Mouse (Mus musculus): ENCODE measurements at regions not wholly inside any gene's neighbourhood (a gene's known extent, or its start where the extent isn't known, plus 50 kb on each side); places are given as distances from the start of the nearest gene placed in this dataset.
A peak's percentile ranks its signal among the peaks of the same experiment; 100 is the strongest.

- no peaks in the 10 kb centered on the region for H3K36me3 ChIP-seq (ENCODE audit: control insufficient read depth, insufficient read depth, low read length)
- no peak overlapping the region for H3K4me3 ChIP-seq (replicated peaks; ENCODE audit: low read depth, low read length)
- no peak overlapping the region for H3K4me2 ChIP-seq (ENCODE audit: low read length)
- no peaks in the 10 kb centered on the region for H3K27me3 ChIP-seq (ENCODE audit: control insufficient read depth, insufficient read depth, low read length)
- H3K27ac ChIP-seq (replicated peaks; ENCODE audit: low read depth, low read length) = no peak overlapping the region
- no peak for DNase-seq
- ATAC-seq (ENCODE audit: low FRiP score, low TSS enrichment) = no peak
- no peak overlapping the region for H3K9ac ChIP-seq (replicated peaks; ENCODE audit: low read length)
- no peaks in the 10 kb centered on the region for H3K9me3 ChIP-seq (ENCODE audit: control insufficient read depth, low read length)
- WGBS = 86% methylated on average over 7 of the region's 7 CpGs
- H3K4me1 ChIP-seq (ENCODE audit: control insufficient read depth, insufficient read depth, low read length) = peaks cover 4% of the 10 kb centered on the region
These were observed 74.3 kb downstream of the Gp2 start for GRCm38 (mm10) chr7:119384670-119385241.

GRCm38 (mm10) chr7:119379935-119380334, 79.2 kb downstream of the Gp2 start:
- Histone ChIP-seq H3K27me3 (ENCODE audit: control insufficient read depth, insufficient read depth, low read length) (no peaks in the 10 kb centered on the region), H3K4me3 (replicated peaks; ENCODE audit: low read depth, low read length) (no peak overlapping the region), H3K9me3 (ENCODE audit: control insufficient read depth, low read length) (no peaks in the 10 kb centered on the region), H3K4me2 (ENCODE audit: low read length) (no peak overlapping the region), H3K9ac (replicated peaks; ENCODE audit: low read length) (no peak overlapping the region), H3K4me1 (ENCODE audit: control insufficient read depth, insufficient read depth, low read length) (peaks cover 9% of the 10 kb centered on the region), H3K27ac (replicated peaks; ENCODE audit: low read depth, low read length) (peak overlapping the region; percentile 46; the same call in 1 of the 2 replicates), H3K36me3 (ENCODE audit: control insufficient read depth, insufficient read depth, low read length) (no peaks in the 10 kb centered on the region)
- 13% methylated on average over 3 of the region's 3 CpGs for WGBS
- peak; percentile 78; the same call in 1 of the 2 replicates for ATAC-seq (ENCODE audit: low FRiP score, low TSS enrichment)
- DNase-seq = peak; percentile 81

GRCm38 (mm10) chr7:119364268-119364596, 94.9 kb downstream of the Gp2 start:
- WGBS = 26% methylated on average over 1 of the region's 1 CpGs
- Histone ChIP-seq H3K9ac (replicated peaks; ENCODE audit: low read length) (no peak overlapping the region), H3K4me2 (ENCODE audit: low read length) (no peak overlapping the region; the same call in 1 of the 2 replicates), H3K4me1 (ENCODE audit: control insufficient read depth, insufficient read depth, low read length) (peaks cover 25% of the 10 kb centered on the region), H3K27ac (replicated peaks; ENCODE audit: low read depth, low read length) (peak overlapping the region; percentile 74), H3K27me3 (ENCODE audit: control insufficient read depth, insufficient read depth, low read length) (no peaks in the 10 kb centered on the region), H3K4me3 (replicated peaks; ENCODE audit: low read depth, low read length) (no peak overlapping the region), H3K9me3 (ENCODE audit: control insufficient read depth, low read length) (no peaks in the 10 kb centered on the region), H3K36me3 (ENCODE audit: control insufficient read depth, insufficient read depth, low read length) (no peaks in the 10 kb centered on the region)
- DNase-seq (no peak), ATAC-seq (ENCODE audit: low FRiP score, low TSS enrichment) (no peak)

GRCm38 (mm10) chr7:119363552-119364267, 95.4 kb downstream of the Gp2 start:
- H3K27ac ChIP-seq (replicated peaks; ENCODE audit: low read depth, low read length) = peak overlapping the region; percentile 74
- no peaks in the 10 kb centered on the region for H3K9me3 ChIP-seq (ENCODE audit: control insufficient read depth, low read length)
- no peaks in the 10 kb centered on the region for H3K36me3 ChIP-seq (ENCODE audit: control insufficient read depth, insufficient read depth, low read length)
- peak overlapping the region; percentile 3; the same call in 1 of the 2 replicates for H3K4me2 ChIP-seq (ENCODE audit: low read length)
- ATAC-seq (ENCODE audit: low FRiP score, low TSS enrichment) = peak; percentile 84
- no peak overlapping the region for H3K9ac ChIP-seq (replicated peaks; ENCODE audit: low read length)
- 29% methylated on average over 5 of the region's 5 CpGs for WGBS
- H3K27me3 ChIP-seq (ENCODE audit: control insufficient read depth, insufficient read depth, low read length) = no peaks in the 10 kb centered on the region
- peak; percentile 83 for DNase-seq
- H3K4me3 ChIP-seq (replicated peaks; ENCODE audit: low read depth, low read length) = no peak overlapping the region
- H3K4me1 ChIP-seq (ENCODE audit: control insufficient read depth, insufficient read depth, low read length) = peaks cover 25% of the 10 kb centered on the region

GRCm38 (mm10) chr7:119357338-119357737, 101.7 kb downstream of the Gp2 start:
- H3K27ac ChIP-seq (replicated peaks; ENCODE audit: low read depth, low read length) = peak overlapping the region; percentile 52
- WGBS = 64% methylated on average over 3 of the region's 3 CpGs
- ATAC-seq (ENCODE audit: low FRiP score, low TSS enrichment) (no peak), DNase-seq (peak; percentile 22)
- no peaks in the 10 kb centered on the region for H3K9me3 ChIP-seq (ENCODE audit: control insufficient read depth, low read length)
- H3K27me3 ChIP-seq (ENCODE audit: control insufficient read depth, insufficient read depth, low read length) = no peaks in the 10 kb centered on the region
- H3K36me3 ChIP-seq (ENCODE audit: control insufficient read depth, insufficient read depth, low read length) = no peaks in the 10 kb centered on the region
- no peak overlapping the region for H3K4me2 ChIP-seq (ENCODE audit: low read length)
- H3K9ac ChIP-seq (replicated peaks; ENCODE audit: low read length) = no peak overlapping the region
- no peaks in the 10 kb centered on the region for H3K4me1 ChIP-seq (ENCODE audit: control insufficient read depth, insufficient read depth, low read length)
- H3K4me3 ChIP-seq (replicated peaks; ENCODE audit: low read depth, low read length) = no peak overlapping the region

- no peak overlapping the region for H3K9ac ChIP-seq (replicated peaks; ENCODE audit: low read length)
- DNase-seq (no peak), ATAC-seq (ENCODE audit: low FRiP score, low TSS enrichment) (no peak)
- H3K4me2 ChIP-seq (ENCODE audit: low read length) = no peak overlapping the region
- no peak overlapping the region for H3K27ac ChIP-seq (replicated peaks; ENCODE audit: low read depth, low read length)
- H3K36me3 ChIP-seq (ENCODE audit: control insufficient read depth, insufficient read depth, low read length) = no peaks in the 10 kb centered on the region
- no peaks in the 10 kb centered on the region for H3K9me3 ChIP-seq (ENCODE audit: control insufficient read depth, low read length)
- no peaks in the 10 kb centered on the region for H3K4me1 ChIP-seq (ENCODE audit: control insufficient read depth, insufficient read depth, low read length)
- no peaks in the 10 kb centered on the region for H3K27me3 ChIP-seq (ENCODE audit: control insufficient read depth, insufficient read depth, low read length)
- no peak overlapping the region for H3K4me3 ChIP-seq (replicated peaks; ENCODE audit: low read depth, low read length)
These were observed 102.8 kb downstream of the Gp2 start for GRCm38 (mm10) chr7:119356251-119356650.

GRCm38 (mm10) chr7:119352571-119352970, 106.5 kb downstream of the Gp2 start:
- Histone ChIP-seq H3K27ac (replicated peaks; ENCODE audit: low read depth, low read length) (no peak overlapping the region), H3K4me2 (ENCODE audit: low read length) (no peak overlapping the region), H3K36me3 (ENCODE audit: control insufficient read depth, insufficient read depth, low read length) (no peaks in the 10 kb centered on the region), H3K27me3 (ENCODE audit: control insufficient read depth, insufficient read depth, low read length) (no peaks in the 10 kb centered on the region), H3K9me3 (ENCODE audit: control insufficient read depth, low read length) (no peaks in the 10 kb centered on the region), H3K4me3 (replicated peaks; ENCODE audit: low read depth, low read length) (no peak overlapping the region), H3K9ac (replicated peaks; ENCODE audit: low read length) (no peak overlapping the region), H3K4me1 (ENCODE audit: control insufficient read depth, insufficient read depth, low read length) (no peaks in the 10 kb centered on the region)
- ATAC-seq (ENCODE audit: low FRiP score, low TSS enrichment) = no peak
- no peak for DNase-seq
- 91% methylated on average over 12 of the region's 12 CpGs for WGBS

GRCm38 (mm10) chr7:119350641-119351040, 108.4 kb downstream of the Gp2 start:
- H3K27ac ChIP-seq (replicated peaks; ENCODE audit: low read depth, low read length) = no peak overlapping the region
- H3K36me3 ChIP-seq (ENCODE audit: control insufficient read depth, insufficient read depth, low read length) = no peaks in the 10 kb centered on the region
- H3K4me1 ChIP-seq (ENCODE audit: control insufficient read depth, insufficient read depth, low read length) = no peaks in the 10 kb centered on the region
- no peaks in the 10 kb centered on the region for H3K9me3 ChIP-seq (ENCODE audit: control insufficient read depth, low read length)
- H3K27me3 ChIP-seq (ENCODE audit: control insufficient read depth, insufficient read depth, low read length) = no peaks in the 10 kb centered on the region
- H3K4me2 ChIP-seq (ENCODE audit: low read length) = no peak overlapping the region
- no peak overlapping the region for H3K9ac ChIP-seq (replicated peaks; ENCODE audit: low read length)
- WGBS = 94% methylated on average over 1 of the region's 1 CpGs
- ATAC-seq (ENCODE audit: low FRiP score, low TSS enrichment) (no peak), DNase-seq (no peak)
- H3K4me3 ChIP-seq (replicated peaks; ENCODE audit: low read depth, low read length) = no peak overlapping the region

- no peak overlapping the region for H3K4me3 ChIP-seq (replicated peaks; ENCODE audit: low read depth, low read length)
- H3K9ac ChIP-seq (replicated peaks; ENCODE audit: low read length) = no peak overlapping the region
- H3K27me3 ChIP-seq (ENCODE audit: control insufficient read depth, insufficient read depth, low read length) = no peaks in the 10 kb centered on the region
- no peaks in the 10 kb centered on the region for H3K36me3 ChIP-seq (ENCODE audit: control insufficient read depth, insufficient read depth, low read length)
- WGBS = 81% methylated on average over 1 of the region's 1 CpGs
- H3K4me2 ChIP-seq (ENCODE audit: low read length) = no peak overlapping the region
- no peaks in the 10 kb centered on the region for H3K9me3 ChIP-seq (ENCODE audit: control insufficient read depth, low read length)
- no peaks in the 10 kb centered on the region for H3K4me1 ChIP-seq (ENCODE audit: control insufficient read depth, insufficient read depth, low read length)
- DNase-seq (no peak), ATAC-seq (ENCODE audit: low FRiP score, low TSS enrichment) (no peak)
- H3K27ac ChIP-seq (replicated peaks; ENCODE audit: low read depth, low read length) = no peak overlapping the region
These were observed 115.7 kb downstream of the Gp2 start for GRCm38 (mm10) chr7:119343380-119343779.
